Mouse (Mus musculus): ENCODE measurements around the gene 5031439G07Rik.

The 5031439G07Rik gene

GRCm38 (mm10) chr15:84995967-84996366, 7.6 kb upstream of the 5031439G07Rik start:
- intact Hi-C loops (cut with DNase I) = no loop called here

- intact Hi-C loops (cut with DNase I) = no loop called here
These were observed 6.7 kb upstream of the 5031439G07Rik start for GRCm38 (mm10) chr15:84995041-84995440.

- intact Hi-C loops (cut with DNase I) = no loop called here
These were observed 6.1 kb upstream of the 5031439G07Rik start for GRCm38 (mm10) chr15:84994498-84994897.

GRCm38 (mm10) chr15:84989771-84990170, 1.4 kb upstream of the 5031439G07Rik start:
- intact Hi-C loops (cut with DNase I) = loop anchor here (5.0 to 10.0 kb wide), 2 partner anchors 62 to 135 kb away; partner anchors contain the start of gene Phf21b

- intact Hi-C loops (cut with DNase I) = loop anchor here (5.0 to 10.0 kb wide), 2 partner anchors 62 to 134 kb away; partner anchors contain the start of gene Phf21b
These were observed 747 bp upstream of the 5031439G07Rik start for GRCm38 (mm10) chr15:84989098-84989497.

- intact Hi-C loops (cut with DNase I) = loop anchor here (5.0 to 10.0 kb wide), 2 partner anchors 60 to 132 kb away; partner anchors contain the start of gene Phf21b
These were observed 1.1 kb downstream of the 5031439G07Rik start for GRCm38 (mm10) chr15:84987020-84987815.

- intact Hi-C loops (cut with DNase I) = loop anchor here (5.0 to 10.0 kb wide), 2 partner anchors 59 to 132 kb away; partner anchors contain the start of gene Phf21b
These were observed 2.0 kb downstream of the 5031439G07Rik start for GRCm38 (mm10) chr15:84986171-84987019.

GRCm38 (mm10) chr15:84985516-84986160, 2.7 kb downstream of the 5031439G07Rik start:
- intact Hi-C loops (cut with DNase I) = loop anchor here (5.0 to 10.0 kb wide), 2 partner anchors 58 to 131 kb away; partner anchors contain the start of gene Phf21b

- intact Hi-C loops (cut with DNase I) = loop anchor here (10.0 kb wide), 1 partner anchor 129 kb away; the partner anchor contains the start of gene Phf21b
These were observed 4.6 kb downstream of the 5031439G07Rik start for GRCm38 (mm10) chr15:84983721-84984120.

GRCm38 (mm10) chr15:84982888-84983287, 5.5 kb downstream of the 5031439G07Rik start:
- intact Hi-C loops (cut with DNase I) = loop anchor here (10.0 kb wide), 1 partner anchor 128 kb away; the partner anchor contains the start of gene Phf21b

- intact Hi-C loops (cut with DNase I) = loop anchor here (10.0 kb wide), 1 partner anchor 127 kb away; the partner anchor contains the start of gene Phf21b
These were observed 6.6 kb downstream of the 5031439G07Rik start for GRCm38 (mm10) chr15:84981609-84982313.

GRCm38 (mm10) chr15:84975729-84976128, 12.6 kb downstream of the 5031439G07Rik start:
- intact Hi-C loops (cut with DNase I) = no loop called here

GRCm38 (mm10) chr15:84973544-84973871, 14.8 kb downstream of the 5031439G07Rik start:
- intact Hi-C loops (cut with DNase I) = no loop called here

GRCm38 (mm10) chr15:84972860-84973543, 15.3 kb downstream of the 5031439G07Rik start:
- intact Hi-C loops (cut with DNase I) = no loop called here

GRCm38 (mm10) chr15:84968534-84968933, 19.8 kb downstream of the 5031439G07Rik start:
- intact Hi-C loops (cut with DNase I) = no loop called here

- intact Hi-C loops (cut with DNase I) = no loop called here
These were observed 22.6 kb downstream of the 5031439G07Rik start for GRCm38 (mm10) chr15:84965575-84966360.

- intact Hi-C loops (cut with DNase I) = no loop called here
These were observed 23.6 kb downstream of the 5031439G07Rik start for GRCm38 (mm10) chr15:84964771-84965170.

- intact Hi-C loops (cut with DNase I) = no loop called here
These were observed 25.8 kb downstream of the 5031439G07Rik start for GRCm38 (mm10) chr15:84962518-84962917.

- intact Hi-C loops (cut with DNase I) = no loop called here
These were observed 27.7 kb downstream of the 5031439G07Rik start for GRCm38 (mm10) chr15:84960692-84961091.

All from adrenal gland (tissue).